Mouse (Mus musculus) frontal cortex, postnatal 10 days (tissue): ENCODE measurements at regions not wholly inside any gene's neighbourhood (a gene's known extent, or its start where the extent isn't known, plus 50 kb on each side); places are given as distances from the start of the nearest gene placed in this dataset.

Experiments used
- DNase-seq, 2 experiments: peaks; one replicate each; pipeline ENCODE4 v3.0.0; 2022; ENCODE audit warnings: low spot score in 2 of 2, mixed read lengths in 1 of 2

DNA sequence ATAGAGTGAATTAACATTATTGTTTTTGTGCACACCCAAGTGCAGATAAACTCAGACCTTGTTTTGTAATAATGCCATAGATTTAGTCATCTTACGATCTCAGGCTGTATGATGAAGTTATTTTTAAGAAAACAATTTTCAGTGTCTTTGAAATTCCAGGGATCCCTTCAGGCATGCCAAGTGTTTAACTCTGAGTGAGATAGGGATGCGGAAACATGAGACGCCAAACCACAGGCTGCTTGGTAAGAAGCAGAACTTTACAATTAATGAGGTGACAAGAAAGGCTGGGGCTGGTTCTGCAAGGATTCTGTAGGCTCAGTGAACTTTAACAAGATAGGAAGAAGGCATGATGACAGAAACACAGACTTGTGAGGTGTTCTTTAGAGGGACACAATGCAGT lies 292.3 kb upstream of the Alcam start:
- no peak for DNase-seq

DNA sequence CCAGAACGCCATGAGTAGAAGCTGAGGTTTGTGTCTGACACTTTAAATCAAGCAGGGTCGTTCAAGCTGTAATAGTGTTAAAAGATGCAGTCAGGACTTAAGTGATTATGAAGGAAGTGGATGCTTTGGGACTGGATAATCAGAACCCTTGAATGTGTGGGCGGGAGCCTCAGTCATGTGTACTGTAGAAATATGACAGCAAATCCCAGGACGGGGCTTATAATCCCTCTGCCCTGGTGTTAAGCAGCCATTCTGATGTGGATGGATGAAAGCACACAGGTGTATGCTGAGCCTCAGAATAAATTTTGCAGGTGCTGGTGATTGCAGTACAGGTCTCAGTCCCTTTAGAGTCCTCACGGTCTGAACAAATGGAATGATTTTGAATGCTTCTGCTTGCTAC lies 290.8 kb upstream of the Alcam start:
- DNase-seq, result no peak

- no peak for DNase-seq
These were observed 288.3 kb upstream of the Alcam start for GRCm38 (mm10) chr16:52742166-52742565.

GRCm38 (mm10) chr16:52726120-52726844 lies 272.4 kb upstream of the Alcam start:
- no peak for DNase-seq

DNA sequence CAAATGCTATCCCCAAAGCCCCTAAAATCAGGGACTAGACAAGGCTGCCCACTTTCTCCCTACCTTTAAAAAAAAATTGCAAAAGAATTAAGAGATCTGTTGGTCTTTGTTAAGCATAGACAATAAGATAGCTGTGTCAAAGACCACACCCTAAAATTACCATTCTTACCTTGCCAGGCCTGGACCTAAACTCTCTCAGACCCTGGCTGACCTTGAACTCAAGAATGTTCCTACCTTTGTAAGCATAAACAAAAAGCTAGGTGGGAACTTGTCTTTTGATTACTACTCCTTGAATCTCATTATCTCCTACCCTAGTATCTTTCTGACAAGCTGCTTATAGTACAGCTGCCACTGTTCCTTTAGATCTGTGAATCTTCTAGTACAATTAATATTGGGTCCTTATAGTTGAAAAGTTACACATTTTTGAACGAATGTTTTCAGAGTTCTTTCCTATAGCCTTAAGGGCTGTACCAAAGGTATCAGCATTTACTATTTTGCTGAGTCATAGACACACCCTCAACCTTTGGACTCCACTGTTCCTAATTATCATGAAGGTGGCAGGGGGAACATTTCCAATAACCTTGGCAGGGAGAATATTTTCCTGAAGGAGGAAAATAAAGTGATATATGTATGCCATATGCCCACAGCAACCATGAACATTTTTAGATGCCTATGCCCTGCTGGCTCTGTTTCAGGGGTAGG lies 264.5 kb upstream of the Alcam start:
- no peak for DNase-seq

GRCm38 (mm10) chr16:52690272-52690671 lies 236.4 kb upstream of the Alcam start:
- DNase-seq, result no peak

DNA sequence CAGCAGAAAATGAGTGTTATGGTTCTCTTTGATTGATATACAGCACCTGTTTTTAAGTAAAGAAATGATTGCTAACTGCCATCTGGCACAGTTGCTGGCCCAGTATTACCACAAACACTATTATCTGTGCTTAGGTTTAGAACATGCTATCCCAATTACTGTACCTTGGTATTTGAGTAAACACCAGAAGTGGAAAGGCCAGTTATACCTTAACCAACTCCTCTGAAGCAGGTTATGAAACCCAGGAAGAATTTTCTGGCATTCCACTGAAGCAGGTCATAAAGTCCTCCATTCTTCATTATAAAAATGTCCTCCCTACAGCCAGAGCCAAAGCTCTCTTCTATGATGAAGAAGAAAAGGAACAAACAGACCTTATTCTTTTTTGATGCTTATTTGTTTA lies 201.0 kb upstream of the Alcam start:
- DNase-seq, result no peak
